ENCODE assay signal across 20 mouse cellular contexts in the genomic region with DNA sequence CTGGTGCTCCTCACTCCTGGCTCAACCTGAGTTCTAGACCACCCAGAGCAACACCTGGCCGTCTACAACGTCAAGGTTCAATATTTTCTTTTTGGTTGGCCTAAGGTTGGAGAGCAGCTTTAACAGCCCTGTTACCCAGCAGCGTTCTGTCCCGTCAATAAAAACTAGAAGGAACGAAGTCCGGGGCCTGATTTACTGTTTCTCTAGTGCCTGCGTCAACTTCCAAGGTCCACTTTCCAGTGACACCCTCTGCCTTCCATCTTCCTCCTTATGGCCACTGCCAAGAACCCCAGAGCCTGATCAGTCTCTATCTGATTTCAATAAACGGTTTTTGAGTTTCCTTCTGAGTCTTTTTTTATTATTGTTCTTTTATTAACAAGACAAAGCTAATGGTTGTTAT.
"Had no signal": no experiment of that assay in that cellular context is flagged by ENCODE, and none has a peak within 500 bp of the region (broad histone marks: within the 10 kb centered on the region; RNA-seq: fewer than 3 reads in every experiment).

No protein-coding gene starts in this region.

- H3K4me2 ChIP-seq: limb, embryonic 12.5 days; limb, embryonic 15.5 days; lung, embryonic 15.5 days; midbrain, embryonic 13.5 days; neural tube, embryonic 13.5 days had no signal

- ATAC-seq: midbrain, embryonic 13.5 days; midbrain, embryonic 16.5 days had no signal

- DNase-seq: kidney, adult 9 months; kidney, postnatal 14 days; kidney, postnatal 4 days; left cerebral cortex, postnatal 4 days; lung, adult 18-20 months; lung, postnatal 10 days; lung, postnatal 36 days; retina, postnatal 1 day; right cerebral cortex, postnatal 25 days; thymus, adult 18-20 months; thymus, postnatal 36 days had no signal

- H3K27me3 ChIP-seq: limb, embryonic 12.5 days; limb, embryonic 15.5 days; lung, embryonic 15.5 days; megakaryocyte, embryonic 14.5 days; midbrain, embryonic 13.5 days; neural tube, embryonic 13.5 days had no signal

- H3K4me3 ChIP-seq: limb, embryonic 12.5 days; limb, embryonic 15.5 days; lung, embryonic 15.5 days; megakaryocyte, embryonic 14.5 days; midbrain, embryonic 10.5 days; midbrain, embryonic 13.5 days; myocyte; neural tube, embryonic 13.5 days had no signal

- H3K27ac ChIP-seq: limb, embryonic 12.5 days; limb, embryonic 15.5 days; lung, embryonic 15.5 days; midbrain, embryonic 10.5 days; midbrain, embryonic 13.5 days; neural tube, embryonic 13.5 days had no signal

- H3K36me3 ChIP-seq: limb, embryonic 12.5 days; limb, embryonic 15.5 days; lung, embryonic 15.5 days; midbrain, embryonic 10.5 days; midbrain, embryonic 13.5 days; neural tube, embryonic 13.5 days had no signal

- H3K9me3 ChIP-seq: limb, embryonic 12.5 days; limb, embryonic 15.5 days; lung, embryonic 15.5 days; megakaryocyte, embryonic 14.5 days; midbrain, embryonic 10.5 days; midbrain, embryonic 13.5 days; neural tube, embryonic 13.5 days had no signal

- H3K4me1 ChIP-seq: limb, embryonic 12.5 days; limb, embryonic 15.5 days; midbrain, embryonic 13.5 days; neural tube, embryonic 13.5 days had no signal

- H3K9ac ChIP-seq: limb, embryonic 12.5 days; limb, embryonic 15.5 days; lung, embryonic 15.5 days; midbrain, embryonic 13.5 days; neural tube, embryonic 13.5 days had no signal
